Mouse (Mus musculus) cerebellum, postnatal 36 days (tissue): ENCODE data around the gene Ska3.

Source experiments
- DNase-seq, 2 experiments: peaks; one replicate each; pipeline ENCODE4 v3.0.0; 2021 to 2022; ENCODE audit warnings: mixed read lengths in 2 of 2

The Ska3 gene

DNA sequence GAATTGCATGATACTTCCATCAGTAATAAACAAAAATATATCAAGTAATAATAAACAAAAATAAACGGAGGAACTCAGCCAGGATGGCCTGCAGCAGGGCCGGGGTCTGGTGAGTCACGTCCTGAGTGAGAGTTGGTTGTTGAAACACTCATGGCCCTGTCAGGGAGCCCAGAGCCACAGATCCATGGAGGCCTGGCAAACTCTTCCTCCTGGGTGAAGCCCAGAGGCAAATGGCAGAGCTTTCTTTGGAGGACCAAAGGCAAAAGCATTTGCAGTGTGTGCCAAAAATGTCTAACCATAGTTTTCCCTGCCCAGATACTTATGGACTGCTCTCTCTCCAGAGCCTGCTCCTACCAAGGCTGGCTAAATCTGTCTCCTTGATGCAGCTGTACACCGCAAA, 34.8 kb downstream of the Ska3 start:
- no peak for DNase-seq

DNA sequence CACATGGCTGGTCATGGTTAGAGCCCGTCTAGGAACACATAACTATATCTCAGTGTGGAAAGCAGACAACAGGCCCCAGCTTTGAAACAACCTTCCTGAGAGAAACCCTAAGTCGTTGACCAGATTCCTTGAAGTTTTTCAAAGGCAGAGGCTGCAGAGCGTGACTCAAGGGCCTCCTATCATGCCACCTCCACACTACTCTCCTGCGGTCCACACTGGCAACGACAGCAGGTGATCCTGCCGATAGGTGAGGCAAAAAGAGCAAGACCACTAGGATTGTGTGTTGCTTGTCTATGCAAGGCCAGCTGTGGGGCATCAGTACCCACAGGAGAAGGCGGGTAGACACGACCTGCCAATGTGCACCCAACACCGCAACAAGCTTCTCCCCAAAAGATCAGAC, 36.2 kb downstream of the Ska3 start:
- no peak for DNase-seq

DNA sequence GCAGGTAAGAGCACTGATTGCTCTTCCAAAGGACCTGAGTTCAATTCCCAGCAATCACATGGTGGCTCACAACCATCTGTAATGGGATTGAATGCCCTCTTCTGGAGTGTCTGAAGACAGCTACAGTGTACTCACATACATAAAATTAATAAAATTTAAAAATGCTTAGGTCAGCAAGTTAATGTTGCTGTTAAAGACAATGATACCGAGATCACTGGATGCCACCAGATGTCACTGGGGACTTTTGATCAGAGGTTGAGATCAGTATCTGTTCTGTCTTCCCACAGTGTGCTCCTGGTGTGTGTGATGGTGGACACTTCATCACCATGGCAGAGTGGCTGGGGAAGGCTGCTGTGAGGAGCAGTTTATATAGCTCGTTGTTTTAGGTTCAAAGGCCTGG, 36.7 kb downstream of the Ska3 start:
- no peak for DNase-seq

DNA sequence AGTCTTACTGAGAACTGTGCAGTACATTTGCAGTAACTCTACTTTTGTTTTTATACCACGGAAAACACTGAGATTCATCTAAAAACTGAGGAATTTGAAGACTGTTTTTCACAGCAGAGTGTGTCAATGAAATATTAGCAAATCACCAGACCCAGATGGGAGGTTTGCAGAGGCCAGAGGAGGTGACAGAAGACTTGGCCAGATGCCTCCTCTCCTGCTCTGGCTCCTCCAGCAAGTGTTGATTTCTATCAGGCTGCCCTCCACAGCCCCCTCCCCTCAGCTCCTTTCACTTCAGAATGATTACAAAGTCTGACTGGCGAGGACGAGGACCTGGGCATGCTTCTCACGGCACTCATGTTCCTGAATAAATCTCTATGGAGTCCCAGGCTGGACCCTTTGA, 38.6 kb downstream of the Ska3 start:
- no peak for DNase-seq

DNA sequence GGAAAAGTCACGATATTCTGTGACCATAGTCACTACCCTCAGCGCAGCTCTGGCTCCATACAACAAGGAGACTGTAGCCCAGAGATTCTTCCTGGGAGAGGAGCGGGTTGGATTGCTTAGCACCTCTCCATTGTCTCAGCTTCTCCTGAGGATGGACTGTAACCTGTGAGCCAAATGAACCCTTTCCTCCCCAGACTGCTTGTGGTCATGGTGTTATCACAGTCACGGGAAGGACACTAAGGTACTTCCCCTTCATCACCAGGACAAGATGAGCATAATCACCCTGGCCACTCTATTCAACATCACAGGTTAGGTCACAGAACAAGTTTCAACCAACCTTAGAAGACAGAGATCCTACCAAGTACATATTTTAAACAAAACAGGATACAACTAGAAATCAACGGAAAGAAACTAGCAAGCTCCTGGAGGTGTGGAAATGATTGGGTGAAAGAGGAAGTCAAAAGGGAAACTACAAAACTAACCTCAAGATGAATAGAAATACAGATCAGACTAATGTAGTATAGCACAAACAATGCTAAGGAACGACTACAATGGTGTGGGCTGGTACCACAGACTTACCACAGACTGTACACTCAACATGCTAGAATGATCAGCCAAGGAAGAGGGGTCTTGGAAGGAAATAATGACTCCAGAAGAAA, 53.7 kb downstream of the Ska3 start:
- no peak for DNase-seq

DNA sequence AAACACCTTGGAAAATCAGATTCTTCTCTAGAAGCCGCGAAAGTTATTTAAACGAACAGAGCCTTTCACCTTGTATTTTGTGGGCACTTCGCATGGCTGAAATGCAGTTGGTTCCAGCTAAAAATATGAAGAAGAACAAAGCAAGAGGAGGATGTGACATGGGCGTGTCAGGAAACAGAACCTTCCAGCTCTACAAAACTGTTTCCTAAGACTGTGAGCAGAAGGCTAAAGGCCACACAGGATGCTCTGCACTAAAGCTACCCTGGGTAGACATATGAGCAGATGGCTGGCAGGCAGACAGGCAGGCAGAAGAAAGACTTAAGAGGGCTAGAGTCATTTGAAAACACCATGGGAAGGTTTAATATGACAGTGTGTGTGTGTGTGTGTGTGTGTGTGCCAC, 56.9 kb downstream of the Ska3 start:
- DNase-seq: no peak

DNA sequence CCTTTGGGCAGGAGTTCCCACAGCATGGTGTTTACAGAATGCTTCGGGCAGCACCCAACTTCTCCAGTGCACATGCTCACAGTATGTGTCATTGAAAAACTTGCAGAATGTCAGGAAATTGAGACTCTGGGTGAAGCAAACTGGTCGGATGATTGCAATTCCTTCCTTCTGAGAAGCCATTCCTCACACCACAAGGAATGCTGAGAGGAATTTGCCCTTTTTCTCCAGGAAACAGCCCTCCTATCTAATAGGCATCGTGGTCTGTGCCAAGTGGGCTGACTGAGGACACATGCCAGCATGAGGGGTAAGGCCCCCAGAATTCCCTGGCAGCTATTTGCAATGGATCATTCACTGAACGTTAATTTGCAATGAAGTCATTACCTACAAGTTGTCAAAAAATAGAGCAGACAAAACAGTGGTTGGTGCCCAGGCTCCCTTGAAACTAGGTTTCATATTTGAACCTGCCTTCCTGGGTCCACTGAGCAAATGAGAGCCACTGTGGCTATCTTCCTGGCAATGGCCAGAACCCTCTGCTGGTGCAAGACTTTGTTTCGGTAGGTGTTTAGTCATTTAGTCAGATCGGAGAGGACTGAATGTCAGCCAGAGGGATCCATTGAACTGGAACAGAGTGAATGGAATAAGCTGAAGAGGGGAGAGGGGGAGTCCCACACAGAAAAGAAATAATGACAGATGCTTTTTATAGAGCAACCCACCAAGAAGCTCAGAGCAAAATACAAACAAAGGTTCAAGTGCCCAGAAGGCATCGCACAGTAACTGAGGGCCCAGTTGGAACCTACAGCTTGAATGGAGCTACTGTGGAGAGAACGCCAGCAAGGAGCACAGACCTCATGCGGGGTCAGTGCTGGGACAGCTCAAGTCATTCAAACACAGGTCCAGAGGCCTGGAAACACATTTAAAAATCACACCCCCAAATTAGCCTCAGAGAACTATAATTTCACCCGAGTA, 65.3 kb downstream of the Ska3 start:
- DNase-seq: no peak

DNA sequence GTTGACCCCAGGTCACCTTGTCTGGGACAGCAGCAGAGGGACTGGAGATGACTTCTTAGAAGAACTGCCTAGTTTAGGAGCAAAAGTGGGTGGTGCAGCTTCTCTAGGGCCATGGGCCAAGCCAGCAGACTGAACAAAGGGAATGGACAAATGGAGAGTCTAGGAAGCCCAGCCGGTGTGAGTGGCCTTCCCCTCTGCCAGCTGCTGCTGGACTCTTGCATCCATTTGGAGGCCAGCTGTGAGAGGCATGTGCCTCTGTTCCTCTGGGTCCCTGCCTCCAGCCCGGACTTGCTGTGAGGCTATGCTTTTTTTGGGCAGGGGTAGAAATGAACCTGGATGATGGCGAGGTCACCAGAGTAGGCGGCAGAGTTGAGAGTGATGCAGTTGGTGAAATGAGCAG, 67.7 kb downstream of the Ska3 start, which contains the start of gene Lats2:
Gene Lats2 (minus strand): TSS at position 152 of the 400 bp plus-strand sequence.
- no peak for DNase-seq
